In genomic region chr1:97768906-97769293, GRCm38 (mm10) we compare ENCODE assay signal across 8 mouse cellular contexts. TPM values are rescaled to one million over a fixed set of nuclear protein-coding genes. Genes with fewer than 3 reads are reported as not detected.
DNase-seq lines count a peak whose midpoint lies in the region; ATAC-seq lines count a peak whose summit lies in the region.

No protein-coding gene starts in this region.

- no peaks in the 10 kb centered on the region for H3K27me3 ChIP-seq in lung, embryonic 16.5 days (ENCODE audit: control insufficient read depth, insufficient read depth, low read depth, low read length)
- H3K27me3 ChIP-seq in embryonic facial prominence, embryonic 14.5 days (replicated peaks; ENCODE audit: control insufficient read depth, insufficient read depth, low read length): no peaks in the 10 kb centered on the region
- H3K27me3 ChIP-seq in limb, embryonic 12.5 days: peaks cover 3% of the 10 kb centered on the region; the same call in 1 of the 2 replicates
- H3K27me3 ChIP-seq in neural tube, embryonic 15.5 days (replicated peaks): no peaks in the 10 kb centered on the region

- peak overlapping the region; percentile 85; the same call in 1 of the 2 replicates for H3K27ac ChIP-seq in lung, embryonic 16.5 days (ENCODE audit: low read length)
- peak overlapping the region; percentile 73; the same call in 1 of the 2 replicates for H3K27ac ChIP-seq in embryonic facial prominence, embryonic 14.5 days (replicated peaks; ENCODE audit: low read depth, low read length)
- no peak overlapping the region for H3K27ac ChIP-seq in limb, embryonic 12.5 days
- peak overlapping the region; percentile 92 for H3K27ac ChIP-seq in neural tube, embryonic 15.5 days (replicated peaks)

- H3K4me1 ChIP-seq in lung, embryonic 16.5 days (replicated peaks; ENCODE audit: control insufficient read depth, insufficient read depth, low read length): peaks cover 11% of the 10 kb centered on the region
- H3K4me1 ChIP-seq in embryonic facial prominence, embryonic 14.5 days (ENCODE audit: control insufficient read depth, insufficient read depth, low read length): peaks cover 9% of the 10 kb centered on the region
- H3K4me1 ChIP-seq in limb, embryonic 12.5 days (replicated peaks): peaks cover 16% of the 10 kb centered on the region
- H3K4me1 ChIP-seq in neural tube, embryonic 15.5 days: peaks cover 31% of the 10 kb centered on the region

- DNase-seq in lung, adult 18-20 months: no peak
- DNase-seq in embryonic facial prominence, embryonic 14.5 days (ENCODE audit: low spot score): peak; percentile 14
- no peak for DNase-seq in cerebellum, adult 9-11 months
- DNase-seq in gastrocnemius, postnatal 10 days: no peak
- DNase-seq in left cerebral cortex, postnatal 25 days (ENCODE audit: low spot score in 2 of 2): no peak

- H3K9me3 ChIP-seq in lung, embryonic 16.5 days (ENCODE audit: control insufficient read depth, low read length): no peaks in the 10 kb centered on the region
- no peaks in the 10 kb centered on the region for H3K9me3 ChIP-seq in embryonic facial prominence, embryonic 14.5 days (ENCODE audit: control insufficient read depth, low read length)
- no peaks in the 10 kb centered on the region for H3K9me3 ChIP-seq in limb, embryonic 12.5 days
- H3K9me3 ChIP-seq in neural tube, embryonic 15.5 days (replicated peaks): no peaks in the 10 kb centered on the region

- peak overlapping the region; percentile 97 for H3K4me3 ChIP-seq in lung, embryonic 16.5 days (ENCODE audit: low read length)
- H3K4me3 ChIP-seq in embryonic facial prominence, embryonic 14.5 days (ENCODE audit: low read depth, low read length): peak overlapping the region; percentile 80
- H3K4me3 ChIP-seq in limb, embryonic 12.5 days (replicated peaks): peak overlapping the region; percentile 82
- H3K4me3 ChIP-seq in neural tube, embryonic 15.5 days (replicated peaks): peak overlapping the region; percentile 92

- H3K4me2 ChIP-seq in lung, embryonic 16.5 days (ENCODE audit: low read depth, low read length): peak overlapping the region; percentile 76
- H3K4me2 ChIP-seq in embryonic facial prominence, embryonic 14.5 days (ENCODE audit: low read depth, low read length): peak overlapping the region; percentile 62
- peak overlapping the region; percentile 59 for H3K4me2 ChIP-seq in limb, embryonic 12.5 days
- H3K4me2 ChIP-seq in neural tube, embryonic 15.5 days: peak overlapping the region; percentile 67

- WGBS in lung, embryonic 16.5 days: 7% methylated on average over 7 of the region's 7 CpGs
- WGBS in embryonic facial prominence, embryonic 14.5 days: 10% methylated on average over 7 of the region's 7 CpGs
- 15% methylated on average over 7 of the region's 7 CpGs for WGBS in limb, embryonic 12.5 days
- WGBS in neural tube, embryonic 15.5 days: 13% methylated on average over 7 of the region's 7 CpGs

- no peaks in the 10 kb centered on the region for H3K36me3 ChIP-seq in lung, embryonic 16.5 days (ENCODE audit: control insufficient read depth, insufficient read depth, low read length)
- no peaks in the 10 kb centered on the region for H3K36me3 ChIP-seq in embryonic facial prominence, embryonic 14.5 days (ENCODE audit: control insufficient read depth, insufficient read depth, low read length)
- 0 out of 2 replicates have a peak, but pooled peaks cover 2% of the 10 kb centered on the region for H3K36me3 ChIP-seq in limb, embryonic 12.5 days
- H3K36me3 ChIP-seq in neural tube, embryonic 15.5 days: no peaks in the 10 kb centered on the region

- H3K9ac ChIP-seq in lung, embryonic 16.5 days (ENCODE audit: low read length): peak overlapping the region; percentile 79
- peak overlapping the region; percentile 86 for H3K9ac ChIP-seq in embryonic facial prominence, embryonic 14.5 days (ENCODE audit: low read depth, low read length)
- peak overlapping the region; percentile 82 for H3K9ac ChIP-seq in limb, embryonic 12.5 days (replicated peaks)
- peak overlapping the region; percentile 83 for H3K9ac ChIP-seq in neural tube, embryonic 15.5 days (replicated peaks)

- intact Hi-C loops in left cerebral cortex, postnatal 25 days (cut with DNase I): no loop called here

- ATAC-seq in lung, embryonic 16.5 days (ENCODE audit: low read depth): no peak
- ATAC-seq in embryonic facial prominence, embryonic 14.5 days (ENCODE audit: low read depth): no peak
- ATAC-seq in limb, embryonic 12.5 days (ENCODE audit: insufficient number of reproducible peaks, insufficient read depth, low FRiP score, low TSS enrichment, low read depth): no peak
- ATAC-seq in neural tube, embryonic 15.5 days (ENCODE audit: low FRiP score): no peak

RNA-seq across cellular contexts. Expression of gene Gin1, which starts 1.1 kb away (rescaled TPM):
- 20.2 and 21.9 TPM in 2 replicates for polyA plus RNA-seq in lung, embryonic 16.5 days (2015; fragmentation: Nextera tagmentation; extraction: Ambion mirVana)
- 12.1 and 12.6 TPM in 2 replicates for polyA plus RNA-seq in embryonic facial prominence, embryonic 14.5 days (2014; fragmentation: Nextera tagmentation; extraction: Ambion mirVana)
- 15.4 and 20.3 TPM in 2 replicates for polyA plus RNA-seq in limb, embryonic 12.5 days (2016; fragmentation: Nextera tagmentation; extraction: Ambion mirVana)
- 15.7 and 16.8 TPM in 2 replicates for polyA plus RNA-seq in neural tube, embryonic 15.5 days (2015; fragmentation: Nextera tagmentation; extraction: Ambion mirVana)
- 1 to 10 TPM; 3.5 to 4.9 TPM for total RNA-seq in gastrocnemius, postnatal 10 days (2021)
- total RNA-seq in left cerebral cortex, postnatal 25 days (2021): 10 to 100 TPM; 10.6 to 10.8 TPM

RNA-seq across cellular contexts. Expression of gene Ppip5k2, which starts 1.3 kb away (rescaled TPM):
- 22.9 TPM in 2 replicates for polyA plus RNA-seq in lung, embryonic 16.5 days (2015; fragmentation: Nextera tagmentation; extraction: Ambion mirVana)
- polyA plus RNA-seq in embryonic facial prominence, embryonic 14.5 days (2014; fragmentation: Nextera tagmentation; extraction: Ambion mirVana): 24.0 and 28.3 TPM in 2 replicates
- 48.1 and 50.8 TPM in 2 replicates for polyA plus RNA-seq in limb, embryonic 12.5 days (2016; fragmentation: Nextera tagmentation; extraction: Ambion mirVana)
- 46.2 and 51.2 TPM in 2 replicates for polyA plus RNA-seq in neural tube, embryonic 15.5 days (2015; fragmentation: Nextera tagmentation; extraction: Ambion mirVana)
- total RNA-seq in gastrocnemius, postnatal 10 days (2021): 1 to 10 TPM; 4.9 to 8.0 TPM
- total RNA-seq in left cerebral cortex, postnatal 25 days (2021): 10 to 100 TPM; 20.9 to 26.4 TPM
